Mouse (Mus musculus): ENCODE data around the gene Rasl11b. TPM values are rescaled to one million over a fixed set of nuclear protein-coding genes. Genes with fewer than 3 reads are reported as not detected.

Gene Rasl11b
- polyA plus RNA-seq, 1 experiment, result 10.1 TPM

DNA sequence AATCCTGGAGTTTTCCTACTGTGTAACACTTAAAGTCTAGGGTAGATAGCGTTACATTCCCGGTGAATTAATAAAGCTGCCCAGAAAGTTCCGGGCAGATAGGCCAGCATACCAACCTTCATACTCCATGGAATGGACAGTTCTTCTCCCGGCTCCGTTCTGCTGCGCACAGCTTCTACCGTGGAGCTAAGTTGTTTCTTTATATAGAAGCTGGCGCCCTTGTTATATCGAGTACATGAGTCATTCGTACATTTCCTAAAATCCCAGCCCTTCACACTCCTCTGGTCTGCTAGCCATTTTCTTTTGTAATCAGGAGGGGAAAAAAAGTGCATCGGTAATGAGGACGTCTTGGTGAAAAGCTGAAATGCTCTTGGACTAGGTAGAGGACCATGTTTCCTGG, 7.0 kb upstream of the Rasl11b start:
- no peak overlapping the region for H3K27ac ChIP-seq (ENCODE audit: insufficient read depth, low read depth, low read length)
- no peaks in the 10 kb centered on the region for H3K27me3 ChIP-seq (ENCODE audit: control insufficient read depth, insufficient read depth, low read length)
- 91% methylated on average over 12 of the region's 12 CpGs for WGBS
- TF ChIP-seq CTCF (IDR thresholded peaks at IDR 0.05; ENCODE audit: extremely low read depth, insufficient read length, insufficient replicate concordance, low read depth, low read length) (no peak), POLR2A (IDR thresholded peaks at IDR 0.05; ENCODE audit: low read depth, low read length) (no peak)
- peaks cover 2% of the 10 kb centered on the region; the same call in 1 of the 2 replicates for H3K4me1 ChIP-seq (ENCODE audit: control insufficient read depth, insufficient read depth, insufficient read length, low read length)
- H3K36me3 ChIP-seq (ENCODE audit: control insufficient read depth, insufficient read depth, low read length), result no peaks in the 10 kb centered on the region
- H3K4me3 ChIP-seq (ENCODE audit: low read depth, low read length), result no peak overlapping the region

GRCm38 (mm10) chr5:74188886-74189285, 6.2 kb upstream of the Rasl11b start:
- WGBS, result 56% methylated on average over 8 of the region's 8 CpGs
- no peak overlapping the region for H3K27ac ChIP-seq (ENCODE audit: insufficient read depth, low read depth, low read length)
- H3K4me3 ChIP-seq (ENCODE audit: low read depth, low read length), result no peak overlapping the region
- H3K27me3 ChIP-seq (ENCODE audit: control insufficient read depth, insufficient read depth, low read length), result no peaks in the 10 kb centered on the region
- H3K4me1 ChIP-seq (ENCODE audit: control insufficient read depth, insufficient read depth, insufficient read length, low read length), result peaks cover 2% of the 10 kb centered on the region; the same call in 1 of the 2 replicates
- no peaks in the 10 kb centered on the region for H3K36me3 ChIP-seq (ENCODE audit: control insufficient read depth, insufficient read depth, low read length)
- TF ChIP-seq CTCF (IDR thresholded peaks at IDR 0.05; ENCODE audit: extremely low read depth, insufficient read length, insufficient replicate concordance, low read depth, low read length) (no peak), POLR2A (IDR thresholded peaks at IDR 0.05; ENCODE audit: low read depth, low read length) (no peak)

- H3K27me3 ChIP-seq (ENCODE audit: control insufficient read depth, insufficient read depth, low read length), result no peaks in the 10 kb centered on the region
- H3K4me3 ChIP-seq (ENCODE audit: low read depth, low read length), result no peak overlapping the region; the same call in 1 of the 2 replicates
- 48% methylated on average over 9 of the region's 9 CpGs for WGBS
- TF ChIP-seq POLR2A (IDR thresholded peaks at IDR 0.05; ENCODE audit: low read depth, low read length) (no peak), CTCF (IDR thresholded peaks at IDR 0.05; ENCODE audit: extremely low read depth, insufficient read length, insufficient replicate concordance, low read depth, low read length) (no peak)
- peaks cover 9% of the 10 kb centered on the region for H3K4me1 ChIP-seq (ENCODE audit: control insufficient read depth, insufficient read depth, insufficient read length, low read length)
- H3K36me3 ChIP-seq (ENCODE audit: control insufficient read depth, insufficient read depth, low read length), result no peaks in the 10 kb centered on the region
- H3K27ac ChIP-seq (ENCODE audit: insufficient read depth, low read depth, low read length), result no peak overlapping the region
These were observed 5.5 kb upstream of the Rasl11b start for GRCm38 (mm10) chr5:74189484-74190160.

DNA sequence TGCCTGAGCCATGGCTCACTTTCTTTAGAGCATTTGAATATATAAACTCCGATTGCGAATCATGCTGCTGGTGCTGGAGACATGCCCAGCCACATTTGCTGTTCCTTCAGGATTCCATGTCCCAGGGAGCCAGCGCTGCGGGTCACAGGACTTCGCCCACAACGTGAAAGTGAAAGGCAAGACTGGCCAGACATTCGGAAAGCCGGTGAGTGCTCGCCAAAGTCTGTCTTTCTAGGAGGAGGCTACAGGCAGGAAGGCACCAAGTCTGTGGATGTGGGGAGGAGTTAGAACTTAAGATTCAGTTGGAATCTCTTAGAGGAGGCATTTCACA, 5.0 kb upstream of the Rasl11b start:
- WGBS, result 8% methylated on average over 9 of the region's 9 CpGs
- no peak overlapping the region for H3K27ac ChIP-seq (ENCODE audit: insufficient read depth, low read depth, low read length)
- H3K27me3 ChIP-seq (ENCODE audit: control insufficient read depth, insufficient read depth, low read length), result no peaks in the 10 kb centered on the region
- H3K4me1 ChIP-seq (ENCODE audit: control insufficient read depth, insufficient read depth, insufficient read length, low read length), result peaks cover 11% of the 10 kb centered on the region; the same call in 1 of the 2 replicates
- TF ChIP-seq CTCF (IDR thresholded peaks at IDR 0.05; ENCODE audit: extremely low read depth, insufficient read length, insufficient replicate concordance, low read depth, low read length), result no peak
- TF ChIP-seq POLR2A (IDR thresholded peaks at IDR 0.05; ENCODE audit: low read depth, low read length), result no peak
- H3K4me3 ChIP-seq (ENCODE audit: low read depth, low read length), result peak overlapping the region; percentile 15
- no peaks in the 10 kb centered on the region for H3K36me3 ChIP-seq (ENCODE audit: control insufficient read depth, insufficient read depth, low read length)

DNA sequence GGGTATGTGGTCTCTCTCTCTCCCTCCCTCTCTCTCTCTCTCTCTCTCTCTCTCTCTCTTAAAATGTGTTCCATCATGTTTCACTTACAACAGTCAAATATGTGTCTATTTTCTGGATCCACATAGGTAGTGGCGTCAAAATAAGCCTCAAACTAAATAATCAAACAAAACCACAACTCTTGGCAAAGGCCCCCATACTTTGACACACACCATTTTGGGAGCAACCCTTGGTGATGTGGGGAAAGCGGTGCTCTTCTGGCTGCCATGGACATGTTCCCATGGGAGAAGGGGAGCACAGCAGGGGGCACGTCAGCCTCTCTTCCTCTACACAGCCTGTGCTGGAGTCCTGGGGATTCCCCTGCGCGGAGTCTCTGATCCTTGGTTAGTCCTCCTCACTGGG, 4.2 kb upstream of the Rasl11b start:
- Histone ChIP-seq H3K4me1 (ENCODE audit: control insufficient read depth, insufficient read depth, insufficient read length, low read length) (peaks cover 15% of the 10 kb centered on the region), H3K36me3 (ENCODE audit: control insufficient read depth, insufficient read depth, low read length) (no peaks in the 10 kb centered on the region), H3K27ac (ENCODE audit: insufficient read depth, low read depth, low read length) (no peak overlapping the region), H3K4me3 (ENCODE audit: low read depth, low read length) (no peak overlapping the region), H3K27me3 (ENCODE audit: control insufficient read depth, insufficient read depth, low read length) (no peaks in the 10 kb centered on the region)
- whole genome bisulfite sequencing, result 86% methylated on average over 5 of the region's 5 CpGs
- TF ChIP-seq POLR2A (IDR thresholded peaks at IDR 0.05; ENCODE audit: low read depth, low read length) (no peak), CTCF (IDR thresholded peaks at IDR 0.05; ENCODE audit: extremely low read depth, insufficient read length, insufficient replicate concordance, low read depth, low read length) (no peak)

GRCm38 (mm10) chr5:74193008-74193407, 2.1 kb upstream of the Rasl11b start:
- Histone ChIP-seq H3K36me3 (ENCODE audit: control insufficient read depth, insufficient read depth, low read length) (no peaks in the 10 kb centered on the region), H3K27me3 (ENCODE audit: control insufficient read depth, insufficient read depth, low read length) (no peaks in the 10 kb centered on the region), H3K4me1 (ENCODE audit: control insufficient read depth, insufficient read depth, insufficient read length, low read length) (peaks cover 18% of the 10 kb centered on the region), H3K27ac (ENCODE audit: insufficient read depth, low read depth, low read length) (no peak overlapping the region), H3K4me3 (ENCODE audit: low read depth, low read length) (no peak overlapping the region)
- TF ChIP-seq CTCF (IDR thresholded peaks at IDR 0.05; ENCODE audit: extremely low read depth, insufficient read length, insufficient replicate concordance, low read depth, low read length) (no peak), POLR2A (IDR thresholded peaks at IDR 0.05; ENCODE audit: low read depth, low read length) (no peak)
- 68% methylated on average over 2 of the region's 2 CpGs for WGBS

GRCm38 (mm10) chr5:74193626-74194025, 1.5 kb upstream of the Rasl11b start:
- peaks cover 18% of the 10 kb centered on the region for H3K4me1 ChIP-seq (ENCODE audit: control insufficient read depth, insufficient read depth, insufficient read length, low read length)
- no peak overlapping the region for H3K4me3 ChIP-seq (ENCODE audit: low read depth, low read length)
- H3K27ac ChIP-seq (ENCODE audit: insufficient read depth, low read depth, low read length), result no peak overlapping the region
- WGBS, result 23% methylated on average over 7 of the region's 7 CpGs
- H3K36me3 ChIP-seq (ENCODE audit: control insufficient read depth, insufficient read depth, low read length), result no peaks in the 10 kb centered on the region
- no peaks in the 10 kb centered on the region for H3K27me3 ChIP-seq (ENCODE audit: control insufficient read depth, insufficient read depth, low read length)
- TF ChIP-seq POLR2A (IDR thresholded peaks at IDR 0.05; ENCODE audit: low read depth, low read length), result no peak
- no peak for TF ChIP-seq CTCF (IDR thresholded peaks at IDR 0.05; ENCODE audit: extremely low read depth, insufficient read length, insufficient replicate concordance, low read depth, low read length)

Measured in small intestine, adult 2 months (tissue).